Mouse (Mus musculus) lung, adult 10 weeks (tissue): Measurements from ENCODE around the gene Gm1043. TPM values are rescaled to one million over a fixed set of nuclear protein-coding genes. Genes with fewer than 3 reads are reported as not detected.

Experiments used
- polyA plus RNA-seq: library from polyadenylated mRNA; stranded (reverse); fragments of 350-450 nt; fragmentation: Illumina TruSeq; extraction: RNeasy Lipid Tissue Mini Kit (QIAGEN cat#74804); gene quantifications from one replicate; pipeline ENCODE4 v1.2.3, GENCODE M21; 2014; ENCODE audit warnings: low read depth, low replicate concordance; ENCODE audit not compliant: insufficient read depth

The Gm1043 gene
- not detected for polyA plus RNA-seq

DNA sequence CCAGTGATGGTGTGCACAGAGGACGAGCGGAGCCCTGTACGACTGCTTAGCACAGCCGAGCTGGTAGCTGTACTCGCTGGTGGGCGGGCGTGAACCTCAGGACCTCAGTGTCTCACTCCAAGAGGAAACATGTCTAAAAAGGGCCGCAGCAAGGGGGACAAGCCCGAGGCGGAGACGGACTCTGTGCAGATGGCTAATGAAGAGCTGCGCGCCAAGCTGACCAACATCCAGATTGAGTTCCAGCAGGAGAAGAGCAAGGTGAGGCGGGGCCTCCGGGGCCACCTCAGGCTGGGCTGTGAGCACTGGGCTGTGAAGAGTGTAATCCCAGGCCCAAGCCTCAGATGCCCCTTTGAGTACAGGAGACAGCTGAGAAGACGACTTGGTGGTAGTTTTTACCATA, at the start of gene Gm1043:
Gene Gm1043, plus strand, starts transcription at position 130 of the 400 bp plus-strand sequence.

DNA sequence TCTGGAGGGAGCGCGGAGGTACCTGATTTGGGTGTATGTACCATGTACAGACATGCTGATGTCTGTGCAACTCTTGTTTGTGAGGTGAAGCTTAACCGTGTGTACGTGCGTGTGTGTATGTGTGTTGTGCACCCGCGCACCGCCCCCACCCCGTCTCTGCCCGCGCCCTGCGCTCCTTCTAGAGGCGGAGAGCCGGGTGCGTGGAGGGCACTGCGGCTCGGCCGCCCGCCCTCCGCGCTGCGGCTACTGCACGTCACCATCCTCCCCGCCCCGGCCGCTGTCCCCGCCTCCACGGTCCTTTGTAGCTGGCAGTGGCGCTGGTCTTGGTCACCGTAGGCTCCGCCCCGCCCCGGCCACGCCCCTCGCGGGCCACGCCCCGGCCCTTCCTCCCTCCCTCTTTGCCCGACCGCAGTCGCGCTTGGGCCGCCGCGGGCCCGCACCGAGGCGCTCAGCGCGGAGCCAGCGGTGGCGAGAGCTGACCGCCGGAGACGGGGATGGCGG, 156.5 kb downstream of the Gm1043 start, which contains the start of gene Crmp1:
Gene Crmp1, plus strand, starts transcription at position 290 of the 501 bp plus-strand sequence.

Other genes with a start within 250 kb of the Gm1043 start
- gene Ppp2r2c, start 216.9 kb upstream of the Gm1043 start, polyA plus RNA-seq: 0.80 TPM
- 7.4 TPM for gene Wfs1, start 96.2 kb upstream of the Gm1043 start, polyA plus RNA-seq
- gene Crmp1, start 156.6 kb downstream of the Gm1043 start, polyA plus RNA-seq: 0.20 TPM